Comparison of ENCODE assay signal across 32 mouse cellular contexts in genomic region chr15:32760141-32760540, GRCm38 (mm10).
"Had no signal": no experiment of that assay in that cellular context is flagged by ENCODE, and none has a peak within 500 bp of the region (broad histone marks: within the 10 kb centered on the region; RNA-seq: fewer than 3 reads in every experiment).

No protein-coding gene starts in this region.

- H3K9ac ChIP-seq: limb, embryonic 12.5 days; limb, embryonic 13.5 days; limb, embryonic 15.5 days; liver, embryonic 12.5 days; liver, embryonic 13.5 days; liver, embryonic 14.5 days; liver, embryonic 15.5 days; liver, postnatal 0 days; lung, embryonic 14.5 days; lung, embryonic 15.5 days; midbrain, embryonic 12.5 days; midbrain, embryonic 13.5 days; midbrain, embryonic 15.5 days; neural tube, embryonic 12.5 days had no signal

- ATAC-seq: liver, embryonic 12.5 days; liver, postnatal 0 days; lung, postnatal 0 days; midbrain, embryonic 13.5 days; midbrain, embryonic 15.5 days; midbrain, embryonic 16.5 days had no signal

- H3K4me2 ChIP-seq: limb, embryonic 12.5 days; limb, embryonic 13.5 days; limb, embryonic 15.5 days; liver, embryonic 11.5 days; liver, embryonic 12.5 days; liver, embryonic 13.5 days; liver, embryonic 15.5 days; lung, embryonic 14.5 days; lung, embryonic 15.5 days; midbrain, embryonic 11.5 days; midbrain, embryonic 12.5 days; midbrain, embryonic 13.5 days; midbrain, embryonic 15.5 days; neural tube, embryonic 12.5 days had no signal

- DNase-seq: left cerebral cortex, postnatal 4 days; liver; liver, embryonic 13.5 days; liver, postnatal 0 days; lung, adult 18-20 months; lung, adult 2 months; lung, embryonic 14.5 days; lung, postnatal 10 days; lung, postnatal 14 days; lung, postnatal 36 days; lung, postnatal 4 days; midbrain, embryonic 14.5 days had no signal

- H3K4me3 ChIP-seq: limb, embryonic 10.5 days; limb, embryonic 12.5 days; limb, embryonic 13.5 days; limb, embryonic 15.5 days; liver, embryonic 12.5 days; liver, embryonic 13.5 days; liver, embryonic 15.5 days; lung, embryonic 15.5 days; megakaryocyte, embryonic 14.5 days; midbrain, embryonic 10.5 days; midbrain, embryonic 12.5 days; midbrain, embryonic 13.5 days; midbrain, embryonic 15.5 days; myocyte; neural tube, embryonic 12.5 days had no signal

- H3K27me3 ChIP-seq: limb, embryonic 12.5 days; limb, embryonic 13.5 days; limb, embryonic 15.5 days; liver, embryonic 12.5 days; liver, embryonic 13.5 days; liver, embryonic 15.5 days; lung, embryonic 15.5 days; megakaryocyte, embryonic 14.5 days; midbrain, embryonic 12.5 days; midbrain, embryonic 13.5 days; midbrain, embryonic 15.5 days; neural tube, embryonic 12.5 days had no signal

- H3K27ac ChIP-seq: limb, embryonic 10.5 days; limb, embryonic 12.5 days; limb, embryonic 13.5 days; limb, embryonic 15.5 days; liver, embryonic 12.5 days; liver, embryonic 13.5 days; liver, embryonic 14.5 days; liver, embryonic 15.5 days; lung, embryonic 15.5 days; macrophage; midbrain, embryonic 10.5 days; midbrain, embryonic 12.5 days; midbrain, embryonic 13.5 days; midbrain, embryonic 15.5 days; neural tube, embryonic 12.5 days had no signal

- H3K9me3 ChIP-seq: limb, embryonic 10.5 days; limb, embryonic 12.5 days; limb, embryonic 13.5 days; limb, embryonic 15.5 days; liver, embryonic 12.5 days; liver, embryonic 13.5 days; liver, embryonic 15.5 days; lung, embryonic 15.5 days; megakaryocyte, embryonic 14.5 days; midbrain, embryonic 10.5 days; midbrain, embryonic 12.5 days; midbrain, embryonic 13.5 days; midbrain, embryonic 15.5 days; neural tube, embryonic 12.5 days had no signal

- H3K4me1 ChIP-seq: limb, embryonic 10.5 days; limb, embryonic 12.5 days; limb, embryonic 13.5 days; limb, embryonic 15.5 days; liver, embryonic 12.5 days; liver, embryonic 13.5 days; liver, embryonic 15.5 days; lung, embryonic 15.5 days; megakaryocyte, embryonic 14.5 days; midbrain, embryonic 10.5 days; midbrain, embryonic 12.5 days; midbrain, embryonic 13.5 days; midbrain, embryonic 15.5 days; neural tube, embryonic 12.5 days had no signal

- H3K36me3 ChIP-seq: limb, embryonic 10.5 days; limb, embryonic 12.5 days; limb, embryonic 13.5 days; limb, embryonic 15.5 days; liver, embryonic 12.5 days; liver, embryonic 13.5 days; liver, embryonic 15.5 days; lung, embryonic 15.5 days; midbrain, embryonic 10.5 days; midbrain, embryonic 12.5 days; midbrain, embryonic 13.5 days; midbrain, embryonic 15.5 days; neural tube, embryonic 12.5 days had no signal
